Mouse (Mus musculus) retina, adult 2 months (tissue): ENCODE results near the gene Amhr2.

Experiments used
- DNase-seq: peaks from one replicate; pipeline ENCODE4 v3.0.0-alpha.2; 2012; ENCODE audit warnings: low read depth, low spot score

Gene Amhr2

DNA sequence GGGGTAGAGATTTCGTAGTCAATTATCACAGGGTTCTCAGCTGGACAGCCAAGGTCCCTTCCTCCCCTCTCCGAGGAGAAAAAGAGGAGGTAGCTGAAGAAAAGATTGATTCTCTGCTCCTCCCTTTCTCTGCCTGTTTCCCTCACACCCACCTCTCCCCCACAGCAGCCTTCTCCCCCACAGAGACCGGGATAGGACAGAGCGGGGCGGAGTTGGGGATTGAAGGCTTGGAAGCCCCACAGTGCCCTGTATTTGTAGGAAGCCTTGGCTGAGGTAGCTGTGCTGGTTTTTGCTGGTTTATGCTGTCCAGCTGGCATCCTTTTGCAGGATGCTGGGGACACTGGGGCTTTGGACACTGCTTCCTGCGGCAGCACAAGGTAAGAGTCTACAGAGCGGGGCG is at the start of gene Amhr2:
Gene Amhr2 (plus strand): TSS at position 222 of the 400 bp plus-strand sequence.
- no peak for DNase-seq

DNA sequence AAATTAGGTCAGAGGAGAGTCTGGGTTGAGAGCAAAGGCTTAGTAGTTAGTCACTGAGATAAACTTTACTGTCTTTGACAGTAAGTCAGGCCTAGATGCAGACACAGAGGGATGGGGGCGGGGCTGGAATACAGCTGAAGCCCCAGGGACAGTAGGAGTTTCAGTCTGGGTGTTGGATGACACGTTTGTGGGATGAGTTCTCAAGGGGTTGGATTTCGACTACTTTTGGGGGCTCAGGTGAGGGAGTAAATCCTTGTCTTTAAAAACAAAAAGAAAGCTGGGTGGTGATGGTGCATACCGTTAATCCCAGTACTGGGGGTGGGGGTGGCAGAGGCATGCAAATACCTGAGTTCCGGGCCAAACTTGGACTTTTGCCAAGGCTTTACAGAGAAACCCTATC is 46.5 kb upstream of the Amhr2 start:
- DNase-seq: no peak

DNA sequence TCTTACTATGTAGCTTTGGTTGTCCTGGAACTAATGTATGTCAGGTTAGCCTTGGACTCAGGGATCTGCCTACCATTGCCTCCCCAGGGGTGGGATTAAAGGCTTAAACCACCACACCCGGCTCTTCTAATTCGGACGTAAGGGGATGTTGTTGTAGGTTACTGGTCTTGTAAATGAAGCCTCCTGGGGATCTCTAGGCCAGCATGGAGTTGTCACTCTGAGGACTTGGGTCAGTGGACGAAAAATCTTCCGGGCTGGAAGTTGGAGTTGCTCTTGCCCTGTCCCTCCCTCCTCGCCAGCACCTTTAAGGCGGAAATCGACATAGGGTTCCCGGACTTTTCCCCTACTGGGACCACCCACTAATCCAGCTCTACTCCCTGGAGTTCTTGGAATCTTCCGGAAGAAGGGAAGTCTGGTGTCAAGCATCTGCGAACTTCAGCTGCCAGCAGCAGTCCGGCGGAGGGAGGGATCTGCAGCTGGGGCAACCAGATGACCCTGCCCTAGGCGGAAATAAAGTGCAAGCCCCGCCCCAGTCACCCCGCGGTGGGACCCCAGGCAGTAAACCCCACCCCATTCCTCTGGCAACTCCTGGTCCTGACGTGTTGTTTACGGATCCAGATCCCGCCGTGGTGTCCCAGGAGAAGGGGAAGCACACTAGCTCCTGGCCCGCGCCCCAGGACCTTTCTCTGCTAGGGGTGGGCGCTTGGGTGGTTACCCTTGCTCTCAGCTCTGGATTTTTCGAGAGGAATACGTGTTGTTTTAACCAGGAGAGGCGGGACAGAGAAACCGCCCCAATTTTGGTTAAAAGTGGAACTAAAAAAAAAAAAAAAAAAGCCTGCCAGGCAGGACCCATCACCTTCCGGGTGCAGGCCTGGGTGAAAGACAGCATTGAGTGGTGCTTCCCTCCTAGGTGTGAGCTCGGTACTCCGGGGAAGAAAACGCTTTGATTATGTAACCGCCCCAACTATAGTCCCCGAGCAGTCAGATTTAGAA is 45.6 kb upstream of the Amhr2 start:
- DNase-seq: no peak

DNA sequence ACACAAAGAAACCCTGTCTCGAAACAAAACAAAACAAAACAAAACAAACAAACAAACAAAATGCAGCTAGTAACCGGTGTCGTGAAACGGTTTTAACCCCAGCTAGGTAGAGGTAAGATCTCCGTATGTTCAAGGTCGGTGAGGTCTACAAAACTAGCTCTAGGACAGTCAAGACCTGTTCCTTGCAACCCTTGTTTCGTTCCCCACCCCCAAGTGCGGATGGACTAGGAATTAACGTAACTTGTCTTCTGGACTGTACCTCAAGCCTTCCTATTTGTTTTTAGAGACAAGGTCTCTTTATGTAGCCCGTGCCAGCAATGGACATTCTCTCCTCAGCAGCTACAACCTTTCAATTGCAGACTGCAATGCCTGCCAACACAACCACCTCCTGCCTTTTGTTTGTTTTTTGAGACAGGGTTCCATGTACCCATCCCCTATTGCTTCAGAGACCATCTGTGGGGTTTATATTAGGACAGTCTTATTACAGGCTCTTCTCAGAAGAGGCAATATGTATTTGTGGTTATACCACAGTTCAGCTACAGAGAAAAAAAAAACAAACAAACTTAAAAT is 44.6 kb upstream of the Amhr2 start:
- no peak for DNase-seq

DNA sequence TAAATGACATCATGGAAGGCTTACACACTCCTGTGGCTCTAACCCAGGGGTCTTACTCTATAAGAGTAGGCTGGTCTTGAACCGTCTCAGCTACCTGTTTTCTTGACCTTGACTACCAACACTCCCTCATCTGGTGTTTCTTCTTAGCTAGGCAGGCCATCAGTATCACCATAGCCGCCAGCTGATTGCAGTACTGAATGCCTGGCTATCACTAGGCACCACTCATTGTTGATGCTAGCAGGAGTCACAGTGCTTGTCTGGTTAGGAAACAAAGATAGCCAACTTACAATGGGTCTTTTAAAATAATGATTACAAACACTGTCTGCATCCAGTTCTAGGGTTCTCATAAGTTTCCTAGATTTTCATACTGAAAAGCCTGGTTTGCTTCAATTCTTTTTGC is 43.9 kb upstream of the Amhr2 start:
- DNase-seq: no peak

DNA sequence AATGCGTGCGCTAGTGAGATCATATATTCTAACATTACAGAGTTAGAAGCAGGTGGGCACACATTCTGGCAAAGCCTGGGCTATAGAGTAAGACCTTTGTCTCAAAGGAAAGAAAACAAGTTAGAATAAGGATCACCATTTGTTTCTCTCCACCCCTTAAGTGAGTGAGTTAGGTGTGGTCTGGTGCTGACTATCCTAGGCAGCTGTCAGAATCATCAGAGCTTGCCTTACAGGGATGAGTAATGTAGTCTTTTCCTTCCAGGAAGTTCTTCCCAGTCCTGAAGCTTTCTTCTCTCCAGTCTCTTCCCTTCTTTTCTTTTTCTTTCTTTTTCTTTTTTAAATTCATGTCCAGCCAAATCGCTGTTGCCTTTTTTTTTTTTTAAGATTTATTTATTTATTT is 43.0 kb upstream of the Amhr2 start:
- no peak for DNase-seq

DNA sequence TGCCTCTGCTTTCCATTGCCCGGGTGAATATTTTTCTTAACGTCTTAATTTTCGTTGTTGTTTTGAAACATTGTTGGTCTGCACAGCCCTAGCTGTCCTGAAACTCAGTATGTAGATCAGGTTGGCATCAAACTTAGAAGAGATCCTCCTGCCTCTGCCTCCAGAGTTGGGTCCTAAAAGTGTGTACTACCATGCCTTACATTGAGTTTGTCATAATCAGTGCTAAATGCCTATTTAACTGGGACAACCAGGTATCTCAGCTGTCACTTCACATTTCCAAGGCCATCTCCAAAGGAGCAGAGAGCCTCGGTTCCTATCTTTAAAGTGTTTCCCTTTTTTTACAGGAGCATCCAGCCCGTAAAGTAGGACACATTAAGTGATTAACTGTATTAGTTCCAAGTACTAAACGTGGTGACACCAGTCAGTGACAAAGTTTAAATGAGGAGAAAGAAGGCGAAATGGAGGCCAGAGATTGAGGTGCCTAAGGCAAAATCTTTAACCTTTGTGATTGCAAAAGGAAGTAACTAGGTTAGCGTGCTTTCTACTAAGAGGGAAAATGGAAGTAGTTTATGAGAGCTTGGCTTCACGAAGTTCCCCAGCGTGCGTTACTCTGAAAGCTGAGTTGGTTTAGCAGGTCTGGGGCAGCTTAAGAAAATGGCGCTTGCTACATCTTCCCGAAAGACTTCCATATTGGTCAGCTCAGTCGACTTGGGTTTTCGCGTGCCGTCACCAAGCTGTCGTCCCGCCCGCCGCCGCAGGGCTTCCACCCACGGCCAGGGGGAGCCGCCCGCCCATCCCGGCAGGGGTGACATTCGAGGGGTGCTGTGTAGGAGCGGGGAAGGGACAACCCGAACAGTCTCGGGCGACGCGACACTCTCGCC is 40.3 kb upstream of the Amhr2 start:
- DNase-seq: no peak

DNA sequence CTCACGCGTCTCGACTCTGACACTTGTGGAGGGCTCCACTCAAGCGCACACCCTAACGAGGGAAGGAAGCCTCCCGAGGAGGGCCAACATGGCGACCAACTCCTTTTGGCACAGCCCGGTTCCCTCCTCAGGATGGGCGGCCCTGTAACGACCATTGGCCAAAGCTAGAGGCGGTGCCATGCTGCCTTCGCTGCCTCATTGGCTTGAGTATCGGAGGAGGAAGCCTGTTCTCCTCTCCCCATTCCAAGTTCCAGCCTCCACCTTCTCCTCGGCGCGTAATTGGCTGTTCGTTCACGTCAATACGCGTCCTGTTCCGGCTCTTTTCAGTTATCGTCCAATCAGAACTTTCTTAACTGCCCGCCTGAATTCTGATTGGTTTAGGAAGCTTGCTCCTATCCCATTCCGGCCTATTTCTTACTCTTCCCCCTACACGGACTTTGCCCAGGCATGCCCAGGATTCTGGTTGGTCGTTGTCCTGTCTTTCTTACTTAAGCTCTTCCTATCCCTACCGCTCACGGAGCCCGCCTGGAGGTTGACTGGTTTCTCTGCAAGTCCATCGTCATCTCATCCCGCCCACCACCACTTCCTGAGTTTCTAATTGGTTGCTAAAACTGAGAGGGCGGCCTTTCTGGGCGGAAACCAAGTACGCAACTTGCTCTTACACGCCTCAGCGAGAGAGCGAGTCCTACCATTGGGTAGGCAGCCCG is 39.5 kb upstream of the Amhr2 start, which contains the start of gene Sp1:
Gene Sp1 (plus strand): TSS at position 655 of the 707 bp plus-strand sequence.
- DNase-seq: peak; percentile 100

DNA sequence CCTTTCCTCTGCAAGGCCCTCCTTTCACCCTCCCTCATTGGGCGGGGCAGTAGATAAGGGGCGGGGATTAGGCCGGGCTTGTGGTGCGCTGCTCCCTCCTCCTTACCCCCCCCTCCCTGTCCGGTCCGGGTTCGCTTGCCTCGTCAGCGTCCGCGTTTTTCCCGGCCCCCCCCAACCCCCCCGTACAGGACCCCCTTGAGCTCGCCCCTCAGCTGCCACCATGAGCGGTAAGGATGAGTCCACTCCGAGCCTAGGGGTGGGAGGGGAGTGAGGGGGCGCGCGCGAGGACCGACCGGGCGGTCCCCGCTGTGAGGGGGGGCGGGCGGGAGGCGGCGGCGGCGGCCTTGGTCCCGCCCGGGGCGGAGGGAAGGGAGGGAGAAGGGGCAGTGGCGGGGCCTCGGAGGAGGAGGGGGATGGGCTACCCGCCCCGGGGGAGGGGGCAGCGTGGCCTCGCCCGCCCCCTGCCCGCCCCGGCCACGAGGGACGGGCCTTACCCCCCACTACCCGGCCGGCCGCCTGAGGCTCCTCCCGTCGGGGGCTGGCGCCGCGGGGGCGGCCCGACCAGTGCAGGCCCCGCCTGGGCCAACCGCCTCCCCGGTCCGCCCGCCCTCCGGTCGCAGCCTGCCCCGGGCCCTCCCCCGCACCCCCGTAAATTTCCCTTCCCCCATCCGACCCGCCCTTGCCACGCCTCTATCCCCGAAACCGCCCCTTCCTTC is 38.8 kb upstream of the Amhr2 start:
- DNase-seq: no peak

DNA sequence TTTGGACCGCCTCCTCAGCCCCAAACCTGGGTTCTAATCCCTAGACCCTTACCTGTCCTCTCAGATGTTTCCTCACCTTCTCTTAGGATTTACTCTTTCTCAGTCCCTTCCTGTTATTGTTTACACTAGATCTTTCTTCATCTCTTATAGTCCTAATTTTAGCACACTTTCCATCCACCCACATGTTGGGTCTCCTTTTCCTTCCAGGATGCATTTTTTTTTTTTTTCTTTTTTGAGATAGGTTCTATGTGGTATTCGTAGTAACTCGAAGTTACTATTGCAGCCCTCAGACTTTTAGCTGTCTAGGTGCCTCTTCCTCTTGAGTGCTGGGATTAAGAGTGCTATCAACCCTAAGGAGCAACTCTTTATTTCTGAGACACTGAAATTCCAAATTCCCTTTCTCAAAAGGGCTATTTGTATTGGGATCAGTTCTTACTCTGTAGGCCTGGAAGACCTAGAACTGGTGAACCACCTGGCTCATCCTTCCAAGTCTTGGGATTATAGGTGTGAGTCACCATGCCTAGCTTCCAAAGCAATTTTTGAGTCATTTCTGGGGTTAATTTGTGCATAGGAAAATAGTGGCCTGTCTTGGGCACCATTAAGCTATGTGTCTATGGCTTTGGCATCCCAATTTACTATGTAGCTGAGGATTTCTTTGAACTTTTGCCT is 38.1 kb upstream of the Amhr2 start:
- DNase-seq: no peak

DNA sequence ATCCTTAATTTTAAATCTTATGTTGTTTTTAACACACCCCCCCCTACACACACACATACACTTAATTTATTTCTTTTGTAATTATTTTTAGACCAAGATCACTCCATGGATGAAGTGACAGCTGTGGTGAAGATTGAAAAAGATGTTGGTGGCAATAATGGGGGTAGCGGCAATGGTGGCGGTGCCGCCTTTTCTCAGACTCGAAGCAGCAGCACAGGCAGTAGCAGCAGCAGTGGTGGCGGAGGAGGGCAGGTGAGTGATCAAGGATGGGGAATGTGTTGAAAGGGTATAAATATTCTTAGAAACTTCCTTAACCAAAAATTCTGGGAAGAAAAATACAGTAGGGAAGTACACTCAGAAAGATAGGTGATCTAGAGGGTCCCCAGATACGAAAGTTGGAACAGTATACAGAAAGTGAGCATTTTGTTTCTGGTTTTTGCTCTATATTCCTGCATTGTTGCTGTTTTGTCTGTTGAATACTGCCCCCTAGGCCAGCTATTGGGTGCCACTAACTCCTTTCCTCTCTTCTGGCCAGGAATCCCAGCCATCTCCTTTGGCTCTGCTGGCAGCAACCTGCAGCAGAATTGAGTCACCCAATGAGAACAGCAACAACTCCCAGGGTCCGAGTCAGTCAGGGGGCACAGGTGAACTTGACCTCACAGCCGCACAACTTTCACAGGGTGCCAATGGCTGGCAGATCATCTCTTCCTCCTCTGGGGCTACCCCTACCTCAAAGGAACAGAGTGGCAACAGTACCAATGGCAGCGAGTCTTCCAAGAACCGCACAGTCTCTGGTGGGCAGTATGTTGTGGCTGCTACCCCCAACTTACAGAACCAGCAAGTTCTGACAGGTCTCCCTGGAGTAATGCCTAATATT is 37.2 kb upstream of the Amhr2 start:
- no peak for DNase-seq

DNA sequence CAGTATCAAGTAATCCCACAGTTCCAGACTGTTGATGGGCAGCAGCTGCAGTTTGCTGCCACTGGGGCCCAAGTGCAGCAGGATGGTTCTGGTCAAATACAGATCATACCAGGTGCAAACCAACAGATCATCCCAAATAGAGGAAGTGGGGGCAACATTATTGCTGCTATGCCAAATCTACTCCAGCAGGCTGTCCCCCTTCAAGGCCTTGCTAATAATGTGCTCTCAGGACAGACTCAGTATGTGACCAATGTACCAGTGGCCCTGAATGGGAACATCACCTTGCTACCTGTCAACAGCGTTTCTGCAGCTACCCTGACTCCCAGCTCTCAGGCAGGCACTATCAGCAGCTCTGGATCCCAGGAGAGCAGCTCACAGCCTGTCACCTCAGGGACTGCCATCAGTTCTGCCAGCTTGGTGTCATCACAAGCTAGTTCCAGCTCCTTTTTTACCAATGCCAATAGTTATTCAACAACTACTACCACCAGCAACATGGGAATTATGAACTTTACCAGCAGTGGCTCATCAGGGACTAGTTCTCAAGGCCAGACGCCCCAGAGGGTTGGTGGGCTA is 36.5 kb upstream of the Amhr2 start:
- DNase-seq: no peak

DNA sequence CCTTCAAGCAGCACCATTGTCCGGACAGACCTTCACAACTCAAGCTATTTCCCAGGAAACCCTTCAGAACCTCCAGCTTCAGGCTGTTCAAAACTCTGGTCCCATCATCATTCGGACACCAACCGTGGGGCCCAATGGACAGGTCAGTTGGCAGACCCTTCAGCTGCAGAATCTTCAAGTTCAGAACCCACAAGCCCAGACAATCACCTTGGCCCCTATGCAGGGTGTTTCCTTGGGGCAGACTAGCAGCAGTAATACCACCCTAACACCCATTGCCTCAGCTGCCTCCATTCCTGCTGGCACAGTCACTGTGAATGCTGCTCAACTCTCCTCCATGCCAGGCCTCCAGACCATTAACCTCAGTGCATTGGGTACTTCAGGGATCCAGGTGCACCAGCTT is 35.9 kb upstream of the Amhr2 start:
- DNase-seq: no peak

DNA sequence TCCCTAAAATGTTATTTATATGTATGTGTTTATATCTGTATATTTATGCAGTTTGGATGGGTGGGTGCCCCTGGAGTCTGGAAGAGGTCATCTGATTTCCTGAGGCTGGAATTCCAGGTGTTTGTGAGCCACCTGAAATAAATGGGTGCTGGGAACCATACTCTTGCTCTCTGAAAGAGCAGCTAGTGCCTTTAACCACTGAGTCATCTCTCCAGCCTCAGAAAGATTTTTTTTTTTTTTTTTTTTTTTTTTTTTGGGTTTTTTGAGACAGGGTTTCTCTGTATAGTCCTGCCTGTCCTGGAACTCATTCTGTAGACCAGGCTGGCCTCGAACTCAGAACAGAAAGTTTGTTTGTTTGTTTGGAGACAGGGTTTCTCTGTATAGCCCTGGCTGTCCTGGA is 34.1 kb upstream of the Amhr2 start:
- DNase-seq: no peak

DNA sequence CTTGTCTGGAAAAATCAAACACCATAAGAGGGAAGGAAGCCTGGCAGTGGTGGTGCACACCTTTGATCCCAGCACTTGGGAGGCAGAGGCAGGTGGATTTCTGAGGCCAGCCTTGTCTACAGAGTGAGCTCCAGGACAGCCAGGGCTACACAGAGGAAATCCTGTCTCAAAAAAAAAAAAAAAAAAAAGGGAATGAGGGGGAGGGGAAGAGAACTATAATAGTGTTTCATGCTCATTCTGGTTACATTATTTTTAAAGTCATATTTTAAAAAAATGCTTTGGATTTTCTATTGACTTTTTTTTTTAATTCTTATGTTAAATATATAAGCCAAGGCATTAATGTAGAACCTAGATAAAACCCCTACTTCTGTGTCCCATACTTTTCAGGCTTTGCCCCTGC is 31.5 kb upstream of the Amhr2 start:
- DNase-seq: no peak

DNA sequence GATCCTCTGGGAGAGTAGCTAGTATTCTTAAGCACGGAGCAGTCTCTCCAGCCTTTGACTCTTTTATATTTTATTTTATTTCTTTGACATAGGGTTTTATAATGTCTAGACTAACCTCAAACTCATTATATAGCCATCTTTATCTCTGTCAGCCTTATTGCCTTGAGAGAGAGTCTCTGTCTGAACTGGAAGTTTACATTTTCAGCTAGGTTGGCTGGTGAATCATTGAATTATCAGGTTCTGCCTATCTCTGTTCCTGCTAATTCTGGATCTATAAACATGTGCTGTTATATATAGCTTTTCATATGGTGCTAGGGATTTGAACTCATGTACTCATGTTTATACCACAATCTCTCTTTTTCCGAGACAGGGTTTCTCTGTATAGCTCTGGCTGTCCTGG is 27.6 kb upstream of the Amhr2 start:
- DNase-seq: no peak

DNA sequence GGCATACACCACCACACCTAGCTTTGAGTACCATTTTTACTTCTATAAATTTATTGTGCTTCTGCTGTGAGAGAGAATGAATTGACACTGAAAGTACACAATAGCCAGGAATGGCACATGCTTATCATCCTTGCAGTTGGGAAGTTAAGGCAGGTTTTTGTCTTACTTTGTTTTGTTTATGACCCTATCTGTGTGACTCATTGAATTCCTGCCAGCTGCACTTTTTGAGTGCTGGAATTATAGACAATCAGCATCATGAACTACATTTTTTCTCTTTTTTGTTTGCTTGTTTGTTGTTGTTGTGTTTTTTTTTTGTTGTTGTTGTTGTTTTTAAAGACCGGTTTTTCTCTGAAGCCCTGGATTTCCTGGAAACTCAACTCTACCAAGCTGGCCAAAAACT is 24.2 kb upstream of the Amhr2 start:
- DNase-seq: no peak

DNA sequence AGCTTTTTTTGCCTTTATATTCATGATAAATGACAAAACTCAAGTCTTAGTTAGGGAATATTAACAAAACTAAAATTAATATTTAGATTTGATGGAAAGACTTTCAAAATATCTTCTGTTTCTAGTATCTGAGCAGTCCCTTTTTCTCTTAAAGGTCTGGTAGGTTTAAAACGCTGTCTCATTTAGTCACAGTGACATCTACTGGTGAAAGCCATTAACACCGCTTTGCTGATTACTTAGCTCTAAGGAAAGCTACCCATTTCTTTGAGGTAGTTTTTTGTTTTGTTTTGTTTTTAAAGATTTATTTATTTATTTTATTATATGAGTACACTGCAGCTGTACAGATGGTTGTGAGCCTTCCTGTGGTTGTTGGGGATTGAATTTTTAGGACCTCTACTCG is 23.7 kb upstream of the Amhr2 start:
- DNase-seq: peak; percentile 38
